Mouse (Mus musculus) heart, postnatal 0 days (tissue): ENCODE measurements at regions not wholly inside any gene's neighbourhood (a gene's known extent, or its start where the extent isn't known, plus 50 kb on each side); places are given as distances from the start of the nearest gene placed in this dataset.
"Not testable (repeated sequence)": the region's sequence is repeated elsewhere in the genome, so short reads cannot be mapped to it uniquely, and the experiment has no call there.

Source experiments
- ATAC-seq: fragments of 200-750 bp; cut with Nextera tagmentation; 2 replicates; pipeline ENCODE4 v1.8.0; 2017; ENCODE audit warnings: low read depth, moderate number of reproducible peaks, moderate library complexity; ENCODE audit not compliant: insufficient read depth
- DNase-seq: peaks from one replicate; pipeline ENCODE4 v3.0.0-alpha.2; 2016; ENCODE audit warnings: low spot score
- H3K27ac ChIP-seq: fragments of 300-500 bp; sonication (generic); 2 replicates; pipeline ENCODE4 v1.5.1; 2014; ENCODE audit warnings: low read depth, mild to moderate bottlenecking
- H3K27me3 ChIP-seq: fragments of 300-500 bp; sonication (generic); 2 replicates; pipeline ENCODE4 v1.6.1; 2014; ENCODE audit warnings: low read length, mixed read lengths; ENCODE audit not compliant: control insufficient read depth, insufficient read depth
- H3K36me3 ChIP-seq: fragments of 300-500 bp; sonication (generic); replicated peaks from 2 replicates; pipeline ENCODE4 v1.6.1; 2014; ENCODE audit warnings: low read length, mixed read lengths; ENCODE audit not compliant: control insufficient read depth, insufficient read depth
- H3K4me1 ChIP-seq: fragments of 300-500 bp; sonication (generic); 2 replicates; pipeline ENCODE4 v1.6.1; 2014; ENCODE audit warnings: antibody characterized with exemption; ENCODE audit not compliant: control insufficient read depth, insufficient read depth
- H3K4me2 ChIP-seq: fragments of 300-500 bp; sonication (generic); 2 replicates; pipeline ENCODE4 v1.6.1; 2014; ENCODE audit warnings: low read depth, mild to moderate bottlenecking, low read length, moderate library complexity
- H3K4me3 ChIP-seq: fragments of 300-500 bp; sonication (generic); 2 replicates; pipeline ENCODE4 v1.5.1; 2014; ENCODE audit warnings: low read depth, low read length
- H3K9ac ChIP-seq: fragments of 300-500 bp; sonication (generic); replicated peaks from 2 replicates; pipeline ENCODE4 v1.6.1; 2014; ENCODE audit warnings: low read depth, low read length, mixed read lengths
- H3K9me3 ChIP-seq: fragments of 300-500 bp; sonication (generic); replicated peaks from 2 replicates; pipeline ENCODE4 v1.6.1; 2016; ENCODE audit warnings: low read length; ENCODE audit not compliant: control insufficient read depth
- CTCF ChIP-seq: IDR thresholded peaks from 2 replicates; pipeline ENCODE4 v1.5.1; 2016; ENCODE audit warnings: antibody characterized with exemption, control low read depth, low read depth
- EP300 ChIP-seq: IDR thresholded peaks from 2 replicates; pipeline ENCODE4 v1.6.1; 2016; ENCODE audit warnings: antibody characterized with exemption, low read depth
- WGBS: fragments of 180-500 bp; shearing (Covaris S2); extraction: QIAGEN DNeasy Blood & Tissue Kit; methylation state at CpG from one replicate; pipeline ENCODE4 v1.1.7; 2014; 5-methylcytosine and 5-hydroxymethylcytosine counted together

DNA sequence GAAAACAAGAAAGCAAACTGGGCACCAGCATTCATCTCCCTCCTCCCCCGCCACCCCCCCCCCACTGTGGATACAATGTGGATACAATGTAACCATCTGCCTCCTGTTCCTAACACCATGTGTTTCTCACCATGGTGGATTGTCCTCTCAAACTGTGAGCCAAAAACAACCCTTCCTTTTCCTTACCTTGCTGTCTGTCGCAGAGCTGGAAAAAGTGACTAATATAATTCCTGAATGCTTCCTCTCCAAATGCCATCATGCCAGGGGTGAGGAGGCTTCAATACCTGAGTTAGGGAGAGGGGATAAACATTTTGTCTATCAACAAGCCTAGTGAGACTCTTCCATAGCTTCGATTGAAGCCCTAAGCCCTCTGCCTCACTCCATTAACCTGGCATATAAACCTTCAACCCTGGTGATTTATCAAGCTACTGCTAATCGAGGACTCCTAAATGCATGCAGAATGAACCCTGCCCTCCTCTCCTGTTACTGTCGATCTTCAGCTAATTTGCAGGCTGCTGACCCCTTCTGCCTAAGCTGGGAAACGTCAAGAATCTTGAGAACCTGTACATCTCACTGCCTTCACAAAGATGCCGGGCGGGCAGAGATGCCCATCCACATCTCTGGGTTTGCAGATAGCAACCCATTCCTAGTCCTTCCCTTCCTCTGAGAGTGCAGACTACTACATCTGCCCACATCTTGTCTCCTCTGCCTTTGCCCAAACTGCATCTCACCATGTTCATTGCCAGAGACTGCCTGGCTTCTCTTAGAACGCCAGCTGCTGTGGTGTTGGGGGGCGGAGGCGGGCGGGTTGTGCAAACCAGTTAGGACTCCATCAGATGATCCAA lies 184.3 kb upstream of the Rpl38 start:
- H3K9ac ChIP-seq = no peak overlapping the region
- DNase-seq (no peak), ATAC-seq (no peak)
- 73% methylated on average over 12 of the region's 12 CpGs for WGBS
- no peaks in the 10 kb centered on the region for H3K36me3 ChIP-seq
- no peak overlapping the region for H3K27ac ChIP-seq
- no peak overlapping the region for H3K4me3 ChIP-seq
- TF ChIP-seq EP300 (no peak), CTCF (no peak)
- peaks cover 19% of the 10 kb centered on the region for H3K27me3 ChIP-seq
- H3K9me3 ChIP-seq = no peaks in the 10 kb centered on the region
- H3K4me2 ChIP-seq = no peak overlapping the region
- no peaks in the 10 kb centered on the region for H3K4me1 ChIP-seq

DNA sequence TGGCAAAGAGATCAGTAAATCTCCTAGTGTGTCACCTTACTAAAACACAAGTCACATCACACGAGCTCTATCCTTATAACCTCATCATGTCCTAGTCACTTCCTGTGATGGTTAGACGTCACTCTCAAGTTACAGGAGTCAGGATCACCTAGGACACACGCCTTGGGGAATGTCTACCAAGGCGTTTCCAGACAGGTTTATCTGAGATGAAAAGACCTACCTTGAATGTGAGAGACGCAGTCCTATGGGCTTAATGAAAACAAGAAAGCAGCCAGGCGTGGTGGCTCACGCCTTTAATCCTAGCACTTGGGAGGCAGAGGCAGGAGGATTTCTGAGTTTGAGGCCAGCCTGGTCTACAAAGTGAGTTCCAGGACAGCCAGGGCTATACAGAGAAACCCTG lies 185.0 kb upstream of the Rpl38 start:
- H3K4me3 ChIP-seq, H3K9ac ChIP-seq, H3K36me3 ChIP-seq, DNase-seq, H3K4me2 ChIP-seq, H3K9me3 ChIP-seq, H3K27ac ChIP-seq, H3K4me1 ChIP-seq, ATAC-seq: not testable (repeated sequence)
- WGBS = 69% methylated on average over 7 of the region's 7 CpGs
- H3K27me3 ChIP-seq = peaks cover 19% of the 10 kb centered on the region

DNA sequence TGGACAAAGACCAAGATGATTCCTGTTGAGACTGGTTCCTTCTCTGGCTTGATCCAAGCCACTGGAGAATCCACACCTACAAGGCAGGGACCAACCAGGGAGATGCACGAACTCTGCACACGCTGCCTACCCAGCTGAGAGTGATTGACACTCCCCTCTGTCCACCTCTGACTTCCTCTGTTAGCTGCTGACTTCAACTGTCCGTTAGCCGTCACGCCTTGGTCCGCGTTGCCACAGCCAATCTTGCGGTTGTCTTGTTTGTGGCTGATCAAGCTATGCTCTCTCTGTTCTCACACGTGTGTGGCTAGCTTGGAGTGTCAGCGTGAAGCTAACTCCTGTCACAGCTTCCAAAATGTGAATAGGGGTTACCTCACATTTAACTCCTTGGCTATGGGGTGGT lies 186.3 kb upstream of the Rpl38 start:
- Histone ChIP-seq H3K27ac (no peak overlapping the region), H3K4me1 (no peaks in the 10 kb centered on the region), H3K9ac (no peak overlapping the region), H3K9me3 (no peaks in the 10 kb centered on the region), H3K4me3 (no peak overlapping the region), H3K27me3 (peaks cover 19% of the 10 kb centered on the region), H3K36me3 (no peaks in the 10 kb centered on the region), H3K4me2 (no peak overlapping the region)
- DNase-seq = no peak
- 71% methylated on average over 10 of the region's 10 CpGs for WGBS
- no peak for ATAC-seq
- TF ChIP-seq EP300 (no peak), CTCF (no peak)

GRCm38 (mm10) chr11:114481037-114481436 lies 187.3 kb upstream of the Rpl38 start:
- WGBS = 62% methylated on average over 7 of the region's 7 CpGs
- DNase-seq = no peak
- no peak for TF ChIP-seq EP300
- TF ChIP-seq CTCF = no peak
- no peaks in the 10 kb centered on the region for H3K9me3 ChIP-seq
- no peak overlapping the region for H3K27ac ChIP-seq
- H3K9ac ChIP-seq = no peak overlapping the region
- no peak overlapping the region for H3K4me3 ChIP-seq
- no peak for ATAC-seq
- no peaks in the 10 kb centered on the region for H3K36me3 ChIP-seq
- H3K4me2 ChIP-seq = no peak overlapping the region
- H3K4me1 ChIP-seq = no peaks in the 10 kb centered on the region
- H3K27me3 ChIP-seq = peaks cover 12% of the 10 kb centered on the region; the same call in 1 of the 2 replicates

- 86% methylated on average over 8 of the region's 8 CpGs for WGBS
- DNase-seq (no peak), ATAC-seq (no peak)
- Histone ChIP-seq H3K27me3 (0 out of 2 replicates have a peak, but pooled peaks cover 7% of the 10 kb centered on the region), H3K9me3 (no peaks in the 10 kb centered on the region), H3K4me3 (no peak overlapping the region), H3K9ac (no peak overlapping the region), H3K36me3 (no peaks in the 10 kb centered on the region), H3K4me1 (no peaks in the 10 kb centered on the region), H3K4me2 (no peak overlapping the region), H3K27ac (no peak overlapping the region)
- no peak for TF ChIP-seq EP300
- TF ChIP-seq CTCF = no peak
Observed at GRCm38 (mm10) chr11:114480119-114480540, 188.2 kb upstream of the Rpl38 start.

- H3K27me3 ChIP-seq = peaks cover 16% of the 10 kb centered on the region; the same call in 1 of the 2 replicates
- 8% methylated on average over 7 of the region's 7 CpGs for WGBS
- H3K9ac ChIP-seq = no peak overlapping the region
- H3K36me3 ChIP-seq = no peaks in the 10 kb centered on the region
- no peak overlapping the region for H3K27ac ChIP-seq
- H3K9me3 ChIP-seq = no peaks in the 10 kb centered on the region
- H3K4me1 ChIP-seq = no peaks in the 10 kb centered on the region
- no peak overlapping the region for H3K4me3 ChIP-seq
- no peak for ATAC-seq
- H3K4me2 ChIP-seq = peak overlapping the region; percentile 15; the same call in 1 of the 2 replicates
- DNase-seq = no peak
- TF ChIP-seq EP300 (no peak), CTCF (no peak)
Observed at GRCm38 (mm10) chr11:114478736-114479135, 189.6 kb upstream of the Rpl38 start.
